Mouse (Mus musculus): ENCODE results near the gene Hapln2. TPM values are rescaled to one million over a fixed set of nuclear protein-coding genes. Genes with fewer than 3 reads are reported as not detected.

Gene Hapln2
- polyA plus RNA-seq, 1 experiment from 2014 or later = not detected

DNA sequence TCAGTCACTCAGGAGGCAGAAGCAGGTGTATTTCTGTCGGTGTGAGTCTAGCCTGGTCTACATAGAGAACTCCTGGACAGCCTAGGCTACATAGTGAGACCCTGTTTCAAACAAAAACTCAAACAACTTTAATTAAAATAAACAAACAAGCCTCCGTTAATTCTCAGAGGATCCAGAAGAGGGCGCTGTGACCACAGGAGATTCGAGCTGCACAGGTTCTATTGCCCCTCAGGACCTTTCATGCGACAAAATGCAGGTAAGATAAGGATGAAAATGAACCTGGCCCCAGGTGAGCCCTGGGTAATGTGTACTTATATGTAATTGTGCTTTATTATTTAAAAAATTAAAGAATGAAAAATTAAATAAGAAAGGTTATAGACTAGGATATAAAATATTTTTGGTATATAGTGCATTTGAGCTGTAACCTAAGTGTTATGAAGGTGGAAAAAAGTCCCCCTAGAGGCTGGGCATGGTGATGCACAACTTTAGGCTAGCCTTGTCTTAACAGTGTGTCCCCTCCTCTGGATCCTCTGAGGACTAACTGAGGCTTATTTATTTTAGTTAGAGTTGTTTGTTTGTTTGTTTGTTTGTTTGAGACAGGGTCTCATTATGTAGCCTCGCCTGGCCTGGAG, 16.6 kb downstream of the Hapln2 start:
- H3K27ac ChIP-seq (ENCODE audit: low read depth, low read length) = no peak overlapping the region
- H3K36me3 ChIP-seq (ENCODE audit: control insufficient read depth, insufficient read depth, low read length) = no peaks in the 10 kb centered on the region
- WGBS = 14% methylated on average over 6 of the region's 6 CpGs
- H3K9ac ChIP-seq (ENCODE audit: low read length) = no peak overlapping the region
- H3K4me1 ChIP-seq (ENCODE audit: control insufficient read depth, insufficient read depth, low read length) = no peaks in the 10 kb centered on the region
- no peaks in the 10 kb centered on the region for H3K27me3 ChIP-seq (ENCODE audit: control insufficient read depth, insufficient read depth, low read length)
- no peak for DNase-seq (ENCODE audit: low spot score, missing footprints)
- H3K4me2 ChIP-seq = no peak overlapping the region
- no peak overlapping the region for H3K4me3 ChIP-seq (ENCODE audit: low read depth, low read length)
- no peaks in the 10 kb centered on the region for H3K9me3 ChIP-seq (ENCODE audit: control insufficient read depth, low read length)
- ATAC-seq (ENCODE audit: low FRiP score) = no peak

DNA sequence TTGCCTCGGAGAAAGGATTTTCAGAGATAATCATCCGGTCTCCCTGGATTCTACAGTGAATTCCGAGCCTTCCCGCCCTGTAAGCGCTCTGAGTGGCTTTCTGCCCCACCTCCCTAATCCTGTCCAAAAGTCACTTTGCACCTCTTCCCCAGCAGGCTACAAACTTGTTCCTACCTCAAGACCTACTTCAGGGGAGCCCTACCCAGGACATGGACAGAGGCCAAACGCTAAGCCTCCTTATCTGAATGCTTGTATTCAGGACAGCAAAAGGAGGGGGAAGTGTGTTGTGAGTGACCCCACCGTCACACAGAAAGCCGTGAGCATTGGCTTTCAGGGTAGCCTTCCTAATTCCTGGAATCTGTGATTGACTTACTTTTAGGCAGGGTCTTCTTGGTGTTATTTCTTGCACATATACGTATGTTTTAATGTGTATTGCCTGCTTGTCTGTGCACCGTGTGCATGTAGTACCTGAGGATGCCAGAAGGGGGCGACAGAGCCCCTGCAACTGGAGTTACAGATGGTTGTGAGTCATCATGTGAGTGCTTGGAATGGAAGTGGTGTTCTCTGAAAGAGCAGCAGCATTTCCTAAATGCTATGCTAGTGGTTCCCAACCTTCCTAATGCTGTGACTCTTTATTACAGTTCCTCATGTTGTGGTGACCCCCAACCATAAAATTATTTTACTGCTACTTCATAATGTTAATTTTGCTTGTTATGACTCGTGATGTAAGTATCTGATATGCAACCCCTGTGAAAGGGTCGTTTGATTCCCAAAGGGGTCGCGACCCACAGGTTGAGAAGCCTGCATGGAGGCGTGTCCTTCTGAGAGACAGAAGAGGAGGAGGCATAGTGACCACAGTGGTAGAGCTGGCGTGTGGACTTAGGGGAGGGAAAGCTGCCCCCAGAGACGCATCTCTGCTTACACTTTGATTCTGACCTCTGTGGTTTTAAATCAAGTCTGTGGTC, 21.3 kb downstream of the Hapln2 start:
- no peak for ATAC-seq (ENCODE audit: low FRiP score)
- H3K4me1 ChIP-seq (ENCODE audit: control insufficient read depth, insufficient read depth, low read length) = peaks cover 3% of the 10 kb centered on the region; the same call in 1 of the 2 replicates
- no peak overlapping the region for H3K9ac ChIP-seq (ENCODE audit: low read length)
- H3K27me3 ChIP-seq (ENCODE audit: control insufficient read depth, insufficient read depth, low read length) = peaks cover 20% of the 10 kb centered on the region
- no peaks in the 10 kb centered on the region for H3K9me3 ChIP-seq (ENCODE audit: control insufficient read depth, low read length)
- H3K36me3 ChIP-seq (ENCODE audit: control insufficient read depth, insufficient read depth, low read length) = no peaks in the 10 kb centered on the region
- DNase-seq (ENCODE audit: low spot score, missing footprints) = no peak
- 75% methylated on average over 18 of the region's 18 CpGs for WGBS
- H3K27ac ChIP-seq (ENCODE audit: low read depth, low read length) = no peak overlapping the region
- no peak overlapping the region for H3K4me3 ChIP-seq (ENCODE audit: low read depth, low read length)
- no peak overlapping the region for H3K4me2 ChIP-seq

DNA sequence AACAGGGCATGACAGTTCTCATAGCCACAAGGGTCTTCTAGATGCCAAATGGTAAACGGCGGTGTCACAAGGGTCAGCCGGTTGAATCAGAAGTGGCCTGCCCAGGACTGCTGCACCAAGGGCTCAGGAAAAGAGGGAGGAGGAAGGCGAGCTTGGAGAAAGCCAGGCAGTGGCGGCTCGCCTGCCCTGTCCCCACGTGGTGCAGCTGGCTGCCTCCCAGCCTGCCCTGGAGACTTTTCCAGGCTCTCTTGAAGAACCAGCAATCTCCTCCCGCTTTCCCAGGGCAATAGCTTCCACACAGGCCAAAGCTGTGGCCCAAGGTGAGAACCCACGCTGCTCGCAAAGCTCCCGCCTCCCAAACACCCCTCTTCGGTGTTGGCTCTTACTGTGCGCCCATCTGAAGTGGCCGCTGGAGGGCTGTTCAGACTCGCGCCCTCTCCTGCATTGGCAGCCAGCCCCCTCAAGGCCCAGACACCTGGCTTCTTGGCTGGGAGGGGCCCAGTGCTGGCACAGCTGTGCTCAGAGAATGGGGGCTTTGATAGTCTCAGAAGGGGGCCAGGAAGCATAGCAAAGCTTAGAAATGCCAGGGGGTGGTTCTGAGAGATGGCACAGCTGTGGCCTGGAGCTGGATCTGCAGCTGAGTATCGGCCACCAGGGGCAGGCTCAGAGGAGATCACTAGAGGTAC, 24.9 kb downstream of the Hapln2 start:
- Histone ChIP-seq H3K4me1 (ENCODE audit: control insufficient read depth, insufficient read depth, low read length) (peaks cover 10% of the 10 kb centered on the region), H3K27ac (ENCODE audit: low read depth, low read length) (no peak overlapping the region), H3K9ac (ENCODE audit: low read length) (no peak overlapping the region), H3K4me3 (ENCODE audit: low read depth, low read length) (no peak overlapping the region), H3K4me2 (no peak overlapping the region), H3K27me3 (ENCODE audit: control insufficient read depth, insufficient read depth, low read length) (peaks cover 56% of the 10 kb centered on the region), H3K36me3 (ENCODE audit: control insufficient read depth, insufficient read depth, low read length) (no peaks in the 10 kb centered on the region), H3K9me3 (ENCODE audit: control insufficient read depth, low read length) (no peaks in the 10 kb centered on the region)
- ATAC-seq (ENCODE audit: low FRiP score) (0 out of 2 replicates have a peak, but pooled peaks have one; percentile 46), DNase-seq (ENCODE audit: low spot score, missing footprints) (peak; percentile 86)
- WGBS = 5% methylated on average over 17 of the region's 17 CpGs

DNA sequence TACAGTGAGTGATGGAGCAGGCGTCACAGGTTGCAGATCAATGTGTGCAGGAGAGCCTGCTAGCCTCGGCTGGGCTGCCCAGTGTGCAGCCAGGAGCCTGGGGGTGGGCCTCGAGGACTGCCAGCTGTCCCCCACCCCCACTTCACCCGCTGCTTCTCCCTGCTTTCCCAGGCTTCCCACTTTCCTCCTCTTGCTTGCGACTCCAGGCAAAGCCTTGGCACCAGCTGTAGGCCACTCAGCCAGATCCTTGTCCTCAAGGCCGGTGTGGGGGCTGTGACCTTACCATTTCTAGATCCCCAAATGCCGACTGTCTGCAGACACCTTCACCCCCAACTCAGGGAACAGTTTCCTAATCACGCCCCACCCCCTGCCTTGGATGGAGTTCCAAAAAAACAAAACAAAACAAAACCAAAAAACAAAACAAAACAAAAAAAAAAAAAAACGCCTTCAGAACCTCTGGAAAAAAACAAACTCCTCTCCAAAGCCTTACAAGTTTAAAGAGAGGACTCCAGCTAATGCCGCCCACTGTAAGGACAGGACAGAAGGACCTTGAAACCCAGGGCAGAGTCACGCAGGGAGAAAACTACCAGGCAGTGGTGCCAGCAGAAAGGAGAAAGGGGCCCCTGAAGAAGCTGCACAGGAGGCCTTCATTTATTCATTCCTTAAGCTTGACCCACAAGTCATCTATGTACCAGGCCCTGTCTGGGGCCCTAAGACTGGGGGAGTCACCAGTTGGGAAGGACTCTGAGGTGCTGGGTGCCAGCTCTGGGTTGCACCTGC, 26.4 kb downstream of the Hapln2 start:
- Histone ChIP-seq H3K4me1 (ENCODE audit: control insufficient read depth, insufficient read depth, low read length) (peaks cover 14% of the 10 kb centered on the region), H3K27ac (ENCODE audit: low read depth, low read length) (no peak overlapping the region), H3K9ac (ENCODE audit: low read length) (no peak overlapping the region), H3K27me3 (ENCODE audit: control insufficient read depth, insufficient read depth, low read length) (peaks cover 71% of the 10 kb centered on the region), H3K4me2 (peak overlapping the region; percentile 58), H3K4me3 (ENCODE audit: low read depth, low read length) (peak overlapping the region; percentile 28; the same call in 1 of the 2 replicates), H3K9me3 (ENCODE audit: control insufficient read depth, low read length) (no peaks in the 10 kb centered on the region), H3K36me3 (ENCODE audit: control insufficient read depth, insufficient read depth, low read length) (no peaks in the 10 kb centered on the region)
- ATAC-seq (ENCODE audit: low FRiP score) = no peak
- 11% methylated on average over 11 of the region's 11 CpGs for WGBS
- DNase-seq (ENCODE audit: low spot score, missing footprints) = peak; percentile 85

DNA sequence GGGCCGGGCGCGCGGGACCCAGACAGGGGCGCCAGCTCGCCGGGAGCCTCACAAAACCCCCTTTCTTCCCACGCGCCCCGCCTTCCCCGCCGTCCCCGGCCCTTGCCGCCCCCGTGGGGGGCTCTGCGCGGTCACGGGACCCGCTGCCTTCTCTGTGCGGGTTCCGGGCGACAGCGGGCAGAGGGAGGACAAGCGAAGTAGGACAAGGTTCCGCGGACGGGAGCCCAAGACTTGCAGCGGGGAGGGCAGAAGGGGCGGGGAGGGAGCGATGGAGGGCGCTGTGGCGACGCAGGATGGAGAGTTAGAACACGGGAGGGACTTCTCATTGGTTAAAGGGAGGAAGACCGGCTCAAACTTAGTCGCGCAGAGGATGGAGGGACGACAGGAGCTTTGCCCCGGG, 27.2 kb downstream of the Hapln2 start, which contains the start of gene Bcan:
Gene Bcan (minus strand): TSS at position 50 of the 400 bp plus-strand sequence.
- H3K9ac ChIP-seq (ENCODE audit: low read length) = no peak within 1 kb of the TSS
- H3K4me2 ChIP-seq = peak within 1 kb of the TSS; percentile 58
- DNase-seq (ENCODE audit: low spot score, missing footprints) (peak; percentile 90), ATAC-seq (ENCODE audit: low FRiP score) (no peak)
- peaks cover 14% of the 10 kb centered on the region for H3K4me1 ChIP-seq (ENCODE audit: control insufficient read depth, insufficient read depth, low read length)
- 1% methylated on average over 39 of the region's 39 CpGs for WGBS
- no peaks in the 10 kb centered on the region for H3K9me3 ChIP-seq (ENCODE audit: control insufficient read depth, low read length)
- no peak within 1 kb of the TSS for H3K27ac ChIP-seq (ENCODE audit: low read depth, low read length)
- peaks cover 79% of the 10 kb centered on the region for H3K27me3 ChIP-seq (ENCODE audit: control insufficient read depth, insufficient read depth, low read length)
- H3K36me3 ChIP-seq (ENCODE audit: control insufficient read depth, insufficient read depth, low read length) = no peaks in the 10 kb centered on the region
- peak within 1 kb of the TSS; percentile 28 for H3K4me3 ChIP-seq (ENCODE audit: low read depth, low read length)

DNA sequence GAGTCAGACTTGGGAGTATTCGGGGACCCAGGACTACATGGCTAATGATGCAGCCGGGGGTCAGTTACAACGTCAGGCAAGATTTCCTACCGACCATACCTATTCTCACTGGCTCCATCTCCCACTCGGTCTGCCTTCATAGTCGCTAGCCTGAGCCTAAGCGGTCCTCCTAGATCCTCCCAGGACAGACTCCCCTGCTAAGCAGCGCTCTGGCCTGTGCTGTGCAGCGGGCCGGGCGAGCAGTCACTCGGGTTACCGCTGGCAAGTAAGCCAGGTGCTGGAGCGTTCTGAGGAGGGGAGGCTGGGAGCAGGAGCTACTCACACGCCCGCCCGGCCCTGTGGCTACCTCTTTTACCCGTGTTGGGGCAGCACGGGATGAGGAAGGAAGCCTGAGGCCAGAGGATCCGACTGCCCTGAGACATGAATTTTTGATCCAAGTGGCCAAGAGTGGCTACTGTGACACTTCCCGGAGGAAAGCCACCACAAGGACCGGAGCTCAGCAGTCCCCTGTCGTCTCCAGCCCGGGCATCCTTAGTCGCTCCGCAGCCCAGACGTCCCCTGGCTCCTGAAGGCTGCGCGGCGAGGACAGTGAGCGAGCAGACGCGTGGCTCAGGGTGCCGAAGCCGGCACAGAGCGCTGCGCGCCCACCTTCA, 28.0 kb downstream of the Hapln2 start:
- ATAC-seq (ENCODE audit: low FRiP score) (no peak), DNase-seq (ENCODE audit: low spot score, missing footprints) (peak; percentile 93)
- no peak overlapping the region for H3K27ac ChIP-seq (ENCODE audit: low read depth, low read length)
- peak overlapping the region; percentile 28 for H3K4me3 ChIP-seq (ENCODE audit: low read depth, low read length)
- no peaks in the 10 kb centered on the region for H3K36me3 ChIP-seq (ENCODE audit: control insufficient read depth, insufficient read depth, low read length)
- H3K4me1 ChIP-seq (ENCODE audit: control insufficient read depth, insufficient read depth, low read length) = peaks cover 14% of the 10 kb centered on the region
- peak overlapping the region; percentile 58 for H3K4me2 ChIP-seq
- no peaks in the 10 kb centered on the region for H3K9me3 ChIP-seq (ENCODE audit: control insufficient read depth, low read length)
- WGBS = 1% methylated on average over 38 of the region's 38 CpGs
- peaks cover 87% of the 10 kb centered on the region for H3K27me3 ChIP-seq (ENCODE audit: control insufficient read depth, insufficient read depth, low read length)
- H3K9ac ChIP-seq (ENCODE audit: low read length) = no peak overlapping the region

DNA sequence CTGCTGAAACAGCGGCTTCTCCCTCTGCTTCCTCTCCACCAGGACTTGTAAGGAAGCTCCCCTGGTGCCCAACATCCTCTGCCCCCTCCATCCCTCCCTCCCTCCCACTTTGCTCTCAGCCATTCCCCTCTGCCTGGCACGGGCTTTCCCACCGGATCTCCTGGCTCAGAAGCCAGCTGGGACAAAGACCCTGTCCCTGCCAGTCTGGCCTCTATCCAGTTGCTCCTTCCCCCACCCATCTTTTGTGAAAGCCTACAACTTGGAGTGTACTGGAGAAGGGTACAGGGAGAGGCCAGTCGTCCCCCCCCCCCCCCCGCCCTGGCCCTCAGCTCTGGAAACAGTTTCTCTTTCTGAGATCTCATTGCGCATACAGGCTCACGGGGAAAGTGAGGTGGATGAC, 28.6 kb downstream of the Hapln2 start:
- Histone ChIP-seq H3K4me2 (no peak overlapping the region), H3K9ac (ENCODE audit: low read length) (no peak overlapping the region), H3K4me1 (ENCODE audit: control insufficient read depth, insufficient read depth, low read length) (peaks cover 14% of the 10 kb centered on the region), H3K27ac (ENCODE audit: low read depth, low read length) (no peak overlapping the region), H3K36me3 (ENCODE audit: control insufficient read depth, insufficient read depth, low read length) (no peaks in the 10 kb centered on the region), H3K4me3 (ENCODE audit: low read depth, low read length) (no peak overlapping the region), H3K9me3 (ENCODE audit: control insufficient read depth, low read length) (no peaks in the 10 kb centered on the region), H3K27me3 (ENCODE audit: control insufficient read depth, insufficient read depth, low read length) (peaks cover 91% of the 10 kb centered on the region)
- ATAC-seq (ENCODE audit: low FRiP score) (no peak), DNase-seq (ENCODE audit: low spot score, missing footprints) (no peak)
- WGBS = 2% methylated on average over 7 of the region's 7 CpGs

DNA sequence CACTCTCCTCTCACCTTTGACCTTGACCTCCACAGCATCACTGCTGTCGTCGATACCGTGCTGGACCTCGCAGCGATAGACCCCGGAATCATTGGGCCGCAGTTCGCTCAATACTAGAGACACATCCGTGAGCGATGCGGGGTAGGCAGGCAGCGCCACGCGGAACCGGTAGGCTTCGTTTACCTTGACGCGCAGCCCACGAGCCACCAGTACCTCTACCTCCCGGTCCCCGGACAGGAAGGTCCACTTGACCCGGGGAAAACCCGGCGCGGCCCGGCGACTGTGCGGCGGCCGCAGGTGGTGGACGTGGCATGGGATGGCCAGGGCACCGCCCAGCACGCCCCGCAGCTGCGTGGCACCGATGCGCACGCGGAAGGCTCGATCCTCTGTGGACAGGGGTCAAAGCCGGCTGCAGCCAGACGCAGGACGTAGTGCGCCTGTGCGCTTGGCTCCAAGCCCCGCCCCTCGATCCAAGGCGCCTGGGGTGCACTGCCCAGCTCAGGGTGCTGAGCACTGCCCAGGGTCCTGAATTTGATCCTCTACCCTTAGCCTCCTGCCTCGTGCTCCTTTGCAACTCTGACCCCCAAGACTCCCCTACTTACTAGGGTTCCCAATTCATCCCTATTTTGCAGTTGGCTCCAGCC, 30.3 kb downstream of the Hapln2 start:
- DNase-seq (ENCODE audit: low spot score, missing footprints) (peak; percentile 92), ATAC-seq (ENCODE audit: low FRiP score) (no peak; the same call in 1 of the 2 replicates)

More for the DNA sequence above, 30.3 kb downstream of the Hapln2 start:
- Histone ChIP-seq H3K36me3 (ENCODE audit: control insufficient read depth, insufficient read depth, low read length) (no peaks in the 10 kb centered on the region), H3K4me2 (peak overlapping the region; percentile 49), H3K27ac (ENCODE audit: low read depth, low read length) (no peak overlapping the region), H3K9ac (ENCODE audit: low read length) (peak overlapping the region; percentile 2), H3K4me1 (ENCODE audit: control insufficient read depth, insufficient read depth, low read length) (peaks cover 11% of the 10 kb centered on the region), H3K9me3 (ENCODE audit: control insufficient read depth, low read length) (no peaks in the 10 kb centered on the region), H3K27me3 (ENCODE audit: control insufficient read depth, insufficient read depth, low read length) (peaks cover 89% of the 10 kb centered on the region), H3K4me3 (ENCODE audit: low read depth, low read length) (peak overlapping the region; percentile 23)
- WGBS = under 1% methylated on average over 49 of the region's 49 CpGs

Data from midbrain, embryonic 11.5 days (tissue).